Mouse (Mus musculus) neutrophil, adult 65 days (primary cell): ENCODE data around the gene Eprs. TPM values are rescaled to one million over a fixed set of nuclear protein-coding genes. Genes with fewer than 3 reads are reported as not detected.

Experiments used
- total RNA-seq: library from RNA; stranded (reverse); gene quantifications from 2 replicates; pipeline ENCODE4 v1.2.4, GENCODE M21; 2023

Gene Eprs
- 43.4 and 55.4 TPM in 2 replicates for total RNA-seq

DNA sequence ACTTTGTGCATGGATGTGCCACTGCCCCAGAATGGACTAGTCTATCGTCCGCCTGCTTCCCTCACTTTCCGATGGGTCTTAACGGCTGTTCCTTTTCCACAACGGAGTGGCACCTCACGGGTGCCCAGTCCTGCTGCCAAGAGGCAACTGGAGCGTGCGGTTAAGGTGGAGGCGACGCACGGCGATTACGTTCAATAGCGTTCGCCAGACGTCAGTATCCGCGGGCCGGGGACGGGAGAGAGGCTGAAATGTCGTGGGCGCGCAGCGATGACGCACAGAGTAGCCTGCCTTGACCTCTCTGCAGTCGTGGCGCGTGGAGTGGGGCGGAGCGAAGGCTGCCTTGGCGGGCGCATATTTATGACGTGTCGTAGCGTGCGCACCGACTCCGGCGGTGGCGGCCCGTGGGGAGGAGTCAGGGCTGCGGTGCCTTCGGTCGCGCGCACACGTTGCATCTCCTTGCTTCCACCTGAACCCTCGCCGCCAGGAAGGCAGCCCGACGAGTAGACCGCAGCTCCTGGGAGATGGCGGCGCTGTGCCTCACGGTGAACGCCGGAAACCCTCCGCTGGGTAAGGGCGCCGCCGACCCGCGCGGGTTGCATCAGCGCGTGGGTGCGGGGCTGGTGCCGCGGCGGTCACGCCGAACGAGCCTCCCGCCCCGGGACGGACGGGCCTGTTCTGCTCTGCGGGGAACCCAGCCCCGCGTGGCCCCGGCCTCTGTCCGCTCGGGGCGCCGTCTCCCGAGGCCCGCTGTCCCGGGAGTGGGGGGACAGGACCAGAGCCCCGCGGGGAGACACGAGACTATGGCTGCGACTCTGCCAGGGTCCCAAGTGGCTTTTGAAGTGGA lies at the start of gene Eprs:
Gene Eprs, plus strand, starts transcription at position 368 of the 844 bp plus-strand sequence.

DNA sequence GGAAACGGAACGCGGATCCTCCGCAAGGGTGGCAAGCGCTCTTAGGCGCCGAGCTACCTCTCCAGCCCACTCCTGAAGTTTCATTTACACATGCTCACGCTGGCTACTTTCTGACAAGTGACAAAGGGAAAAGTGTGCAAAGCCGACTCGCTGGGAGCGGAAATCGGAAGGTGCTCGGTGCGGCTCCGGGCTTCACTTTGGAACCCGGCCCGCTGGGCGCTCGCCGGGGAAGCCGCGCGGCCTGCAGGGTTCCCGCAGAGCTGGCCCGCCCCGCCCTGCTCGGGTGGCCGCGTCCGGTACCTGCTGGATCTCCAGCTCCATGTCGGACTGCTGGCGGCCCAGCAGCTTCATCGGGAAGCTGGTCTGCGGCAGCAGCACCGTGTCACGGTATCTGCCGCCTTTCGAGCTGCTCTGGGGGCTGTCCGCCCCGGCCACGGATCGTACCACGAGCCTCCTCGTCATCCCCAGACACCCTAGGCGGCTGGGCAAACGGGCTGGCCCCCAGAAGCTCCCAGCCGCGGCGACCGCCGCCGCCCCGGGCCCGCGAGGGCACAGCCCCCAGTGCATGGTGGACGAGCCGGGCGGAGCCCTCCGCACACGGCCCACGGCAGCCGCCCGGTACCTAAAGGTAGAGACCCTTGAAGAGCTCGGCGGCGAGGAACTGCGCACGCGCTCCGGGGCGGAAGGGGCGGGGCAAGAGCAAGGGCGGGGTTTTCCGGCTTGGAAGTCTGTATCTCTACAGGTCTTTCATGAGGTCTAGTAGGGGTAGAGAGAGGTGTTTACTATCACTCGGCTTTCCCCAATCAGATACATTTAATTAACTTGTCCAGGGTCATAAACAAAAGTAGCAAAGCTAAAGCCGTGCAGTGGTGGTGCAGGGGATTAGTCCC lies 33.9 kb upstream of the Eprs start, which contains the start of gene Iars2:
Gene Iars2, minus strand, starts transcription at position 676 of the 890 bp plus-strand sequence.

DNA sequence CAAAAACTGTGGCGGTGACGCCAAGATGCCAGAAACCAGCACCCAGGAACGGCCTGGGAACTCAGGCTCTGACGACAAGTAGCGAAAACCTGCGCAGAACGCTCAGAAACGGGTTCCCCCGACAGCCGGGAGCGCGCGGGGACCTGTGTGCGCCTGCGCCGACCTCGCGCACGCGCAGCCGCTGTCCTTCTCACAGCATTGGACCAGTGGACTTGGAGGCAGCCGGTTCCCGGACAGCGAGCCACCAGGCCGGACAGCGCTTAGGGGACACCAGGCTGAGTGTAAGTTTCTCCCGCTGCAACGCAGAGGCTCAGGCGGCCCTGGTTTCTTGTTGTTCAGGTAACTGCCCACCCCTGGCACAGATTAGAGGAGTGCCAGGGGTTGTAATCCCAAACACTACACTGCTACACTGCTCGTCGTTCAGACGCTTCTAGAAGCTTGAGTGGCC lies 30.8 kb upstream of the Eprs start, which contains the start of gene Bpnt1:
Gene Bpnt1, plus strand, starts transcription at position 167 of the 448 bp plus-strand sequence.

DNA sequence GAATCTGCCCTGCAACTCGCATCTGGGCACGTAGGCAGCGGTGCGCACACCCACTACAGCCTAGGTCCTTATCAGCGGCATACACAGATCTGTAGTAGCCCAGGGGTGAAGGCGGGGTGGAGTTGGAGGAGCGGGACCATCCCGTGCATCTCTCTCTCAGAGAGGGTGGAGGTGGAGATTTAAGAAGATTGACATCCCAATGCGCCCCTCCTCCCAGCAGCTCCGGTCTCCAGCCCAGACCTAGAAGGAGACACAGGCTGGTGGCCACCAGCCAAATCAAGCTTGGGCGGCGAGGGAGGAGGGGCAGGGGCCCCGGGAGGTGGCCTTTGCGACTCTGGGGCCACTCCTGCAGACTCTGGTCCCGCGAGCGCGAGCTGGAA lies 91.7 kb downstream of the Eprs start, which contains the start of gene Slc30a10:
Gene Slc30a10, plus strand, starts transcription at position 274 of the 380 bp plus-strand sequence.

Other genes with a start within 250 kb of the Eprs start
- 60.4 and 74.0 TPM in 2 replicates for gene Rab3gap2, start 158.9 kb upstream of the Eprs start, total RNA-seq
- gene Iars2, start 33.6 kb upstream of the Eprs start, total RNA-seq, result 10.4 and 13.6 TPM in 2 replicates
- 4.5 and 4.7 TPM in 2 replicates for gene Bpnt1, start 30.9 kb upstream of the Eprs start, total RNA-seq
- 0.13 and 0.14 TPM in 2 replicates for gene Slc30a10, start 91.8 kb downstream of the Eprs start, total RNA-seq